Mouse (Mus musculus): ENCODE data around the gene Syt14.

GRCm38 (mm10) chr1:193059596-193059995 lies 24.0 kb upstream of the Syt14 start:
- TF ChIP-seq HCFC1 (IDR thresholded peaks at IDR 0.05; ENCODE audit: borderline replicate concordance, insufficient read depth, low read length) (no peak), ZNF384 (IDR thresholded peaks at IDR 0.05; ENCODE audit: low read depth, low read length) (no peak)

Data from ES-E14 (cell line).